Mouse (Mus musculus) lung, embryonic 15.5 days (tissue): Measurements from ENCODE around the gene Nfia. TPM values are rescaled to one million over a fixed set of nuclear protein-coding genes. Genes with fewer than 3 reads are reported as not detected.

Experiments used
- ATAC-seq: fragments of 200-750 bp; cut with Nextera tagmentation; 2 replicates; pipeline ENCODE4 v1.8.0; 2017; ENCODE audit warnings: moderate number of reproducible peaks, borderline replicate concordance; ENCODE audit not compliant: low FRiP score, low TSS enrichment; ENCODE audit errors: extremely low read depth
- H3K27ac ChIP-seq: fragments of 300-500 bp; sonication (generic); 2 replicates; pipeline ENCODE4 v1.5.1; 2015; ENCODE audit warnings: moderate library complexity, mild to moderate bottlenecking, inconsistent platforms
- H3K27me3 ChIP-seq: fragments of 300-500 bp; sonication (generic); 2 replicates; pipeline ENCODE4 v1.6.1; 2015; ENCODE audit warnings: inconsistent platforms
- H3K36me3 ChIP-seq: fragments of 300-500 bp; sonication (generic); 2 replicates; pipeline ENCODE4 v1.6.1; 2015; ENCODE audit warnings: inconsistent platforms
- H3K4me1 ChIP-seq: fragments of 300-500 bp; sonication (generic); 2 replicates; pipeline ENCODE4 v1.6.1; 2015; ENCODE audit warnings: inconsistent platforms
- H3K4me2 ChIP-seq: fragments of 300-500 bp; sonication (generic); 2 replicates; pipeline ENCODE4 v1.6.1; 2015; ENCODE audit warnings: inconsistent platforms, mild to moderate bottlenecking, moderate library complexity
- H3K4me3 ChIP-seq: fragments of 300-500 bp; sonication (generic); 2 replicates; pipeline ENCODE4 v1.5.1; 2015; ENCODE audit warnings: mild to moderate bottlenecking, inconsistent platforms
- H3K9ac ChIP-seq: fragments of 300-500 bp; sonication (generic); 2 replicates; pipeline ENCODE4 v1.6.1; 2015; ENCODE audit warnings: inconsistent platforms
- H3K9me3 ChIP-seq: fragments of 300-500 bp; sonication (generic); 2 replicates; pipeline ENCODE4 v1.6.1; 2016; ENCODE audit warnings: inconsistent platforms
- WGBS: fragments of 180-500 bp; shearing (Covaris S2); methylation state at CpG from one replicate; pipeline ENCODE4 v1.1.7; 2015; 5-methylcytosine and 5-hydroxymethylcytosine counted together
- polyA plus RNA-seq: library from polyadenylated mRNA; unstranded; fragments of >200 nt; fragmentation: Nextera tagmentation; extraction: Ambion mirVana; gene quantifications from 2 replicates; pipeline ENCODE4 v1.2.1, GENCODE M21; 2015

Gene Nfia
- polyA plus RNA-seq, 1 experiment from 2014 or later = 50.2 TPM

DNA sequence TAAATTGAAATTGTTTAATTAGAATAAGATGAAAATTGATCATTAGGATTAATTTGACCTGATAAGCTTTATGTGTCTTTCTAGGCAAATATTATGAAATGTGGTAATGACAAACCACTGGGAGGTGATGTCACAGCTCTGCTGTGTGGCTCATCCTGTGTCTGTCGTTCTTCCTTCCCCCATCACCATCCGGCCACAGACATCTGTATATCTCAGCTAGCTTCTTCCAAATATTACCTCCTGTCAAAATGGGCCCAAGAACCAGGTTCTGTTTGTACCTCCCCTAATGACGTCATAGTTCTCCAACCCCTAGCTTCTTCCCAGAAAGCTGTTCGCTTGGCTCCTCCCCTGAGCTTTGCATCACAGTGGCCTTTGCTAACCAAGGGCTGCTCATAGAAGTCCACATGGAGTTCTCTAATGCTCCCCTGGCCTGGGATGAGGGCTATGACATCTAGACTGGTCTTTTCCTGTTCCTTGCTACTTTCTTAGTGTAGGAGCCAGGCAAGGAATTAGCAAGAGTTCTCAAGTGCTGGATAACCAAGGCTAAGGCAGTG lies 324.6 kb downstream of the Nfia start:
- no peak overlapping the region for H3K4me3 ChIP-seq
- 73% methylated on average over 4 of the region's 4 CpGs for WGBS
- peak overlapping the region; percentile 59 for H3K27ac ChIP-seq
- H3K4me1 ChIP-seq = peaks cover 20% of the 10 kb centered on the region
- no peaks in the 10 kb centered on the region for H3K36me3 ChIP-seq
- no peaks in the 10 kb centered on the region for H3K27me3 ChIP-seq
- H3K9ac ChIP-seq = no peak overlapping the region
- no peak for ATAC-seq
- no peak overlapping the region for H3K4me2 ChIP-seq
- no peaks in the 10 kb centered on the region for H3K9me3 ChIP-seq

DNA sequence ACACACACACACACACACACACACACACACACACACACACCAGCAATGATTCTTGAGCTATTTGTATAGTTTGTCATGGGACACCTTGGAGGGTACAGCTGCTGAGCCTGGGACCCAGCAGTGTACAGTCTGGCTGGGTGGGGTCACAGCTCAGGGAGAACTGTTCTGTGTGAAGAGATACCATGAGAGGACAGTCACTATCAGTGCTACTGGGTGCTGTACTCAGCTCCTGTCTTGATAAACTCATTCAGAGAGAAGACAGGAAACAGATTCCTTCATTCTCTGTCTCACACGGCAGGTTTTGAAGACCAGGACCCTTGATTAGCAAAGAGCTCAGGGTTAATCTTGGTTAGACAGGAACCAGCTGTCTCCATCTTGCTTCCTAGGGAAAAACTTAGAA lies 326.1 kb downstream of the Nfia start:
- Histone ChIP-seq H3K4me1 (peaks cover 14% of the 10 kb centered on the region; the same call in 1 of the 2 replicates), H3K4me2 (no peak overlapping the region), H3K4me3 (no peak overlapping the region), H3K27ac (no peak overlapping the region; the same call in 1 of the 2 replicates), H3K36me3 (no peaks in the 10 kb centered on the region), H3K9me3 (no peaks in the 10 kb centered on the region), H3K9ac (no peak overlapping the region), H3K27me3 (no peaks in the 10 kb centered on the region)
- WGBS = 26% methylated on average over 1 of the region's 1 CpGs
- no peak for ATAC-seq

DNA sequence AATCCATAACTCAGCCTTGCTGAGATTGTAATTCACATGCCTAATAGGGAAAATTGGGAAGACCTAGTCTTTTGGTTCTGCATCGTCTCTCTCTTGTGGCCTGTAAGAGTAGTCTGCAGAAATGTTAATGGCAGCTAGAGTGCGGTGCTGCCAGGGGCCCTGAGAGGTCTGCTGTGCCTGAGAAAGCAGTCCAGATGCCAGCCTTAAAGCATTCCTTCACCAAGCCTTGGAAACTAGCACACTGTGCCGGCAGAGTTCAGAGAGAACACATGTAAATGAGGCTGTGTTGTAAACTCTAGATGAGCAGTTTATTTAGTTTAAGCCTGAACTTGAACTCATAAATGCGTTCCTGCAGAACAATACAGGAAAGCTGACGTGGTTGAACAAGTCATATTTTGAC lies 326.9 kb downstream of the Nfia start:
- WGBS = 70% methylated on average over 5 of the region's 5 CpGs
- no peaks in the 10 kb centered on the region for H3K36me3 ChIP-seq
- H3K27me3 ChIP-seq = no peaks in the 10 kb centered on the region
- H3K27ac ChIP-seq = no peak overlapping the region
- H3K9ac ChIP-seq = no peak overlapping the region
- no peak for ATAC-seq
- H3K4me3 ChIP-seq = no peak overlapping the region
- H3K4me2 ChIP-seq = no peak overlapping the region
- H3K9me3 ChIP-seq = no peaks in the 10 kb centered on the region
- H3K4me1 ChIP-seq = 0 out of 2 replicates have a peak, but pooled peaks cover 10% of the 10 kb centered on the region

DNA sequence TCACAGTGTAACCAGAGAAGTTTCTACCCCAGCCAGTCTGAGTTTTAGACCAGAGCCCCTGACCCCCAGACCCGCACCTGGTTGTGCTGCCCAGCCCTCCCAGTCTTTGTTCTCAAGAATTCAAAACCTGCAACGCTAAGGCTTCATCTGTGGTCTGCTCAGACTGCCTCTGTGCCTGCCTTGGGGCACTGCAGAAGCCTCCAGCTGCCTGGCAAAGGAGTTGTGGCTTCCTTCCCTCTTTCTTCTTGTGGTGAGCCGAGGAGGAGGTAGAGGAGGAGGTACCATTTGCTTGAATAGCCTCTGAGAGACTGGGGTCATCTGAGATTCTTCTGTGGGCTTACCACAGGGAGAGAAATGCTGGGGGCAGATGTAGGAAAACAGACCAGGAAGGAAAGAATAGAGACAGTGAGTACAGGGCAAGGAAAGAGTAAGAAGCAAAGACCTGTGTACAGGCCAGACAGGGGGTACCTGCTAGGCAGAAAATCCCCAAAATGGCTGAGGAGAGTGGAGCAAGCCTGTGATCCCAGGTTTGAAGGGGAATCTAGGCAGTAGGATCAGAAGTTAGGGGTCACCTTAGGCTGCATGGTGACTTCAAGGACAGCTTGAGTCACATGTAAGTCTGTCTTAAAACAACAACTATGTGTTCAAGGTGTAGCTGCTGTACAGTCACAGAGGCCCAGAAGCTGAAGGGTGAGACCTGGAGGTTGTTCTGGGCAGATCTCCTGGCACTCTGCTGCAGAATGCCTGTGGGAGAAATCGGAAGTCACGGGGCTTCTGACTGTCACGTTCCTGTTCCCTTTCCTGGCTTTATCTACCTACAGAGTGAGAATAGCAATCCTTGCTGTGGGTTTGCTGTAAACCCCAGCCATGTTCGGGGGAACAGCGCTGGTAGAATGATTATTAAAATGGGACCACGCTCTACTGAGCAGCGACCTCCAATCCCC lies 328.9 kb downstream of the Nfia start:
- H3K4me2 ChIP-seq = no peak overlapping the region
- no peaks in the 10 kb centered on the region for H3K27me3 ChIP-seq
- no peak overlapping the region for H3K4me3 ChIP-seq
- H3K36me3 ChIP-seq = no peaks in the 10 kb centered on the region
- H3K4me1 ChIP-seq = peaks cover 22% of the 10 kb centered on the region
- no peaks in the 10 kb centered on the region for H3K9me3 ChIP-seq
- H3K9ac ChIP-seq = no peak overlapping the region
- WGBS = 63% methylated on average over 10 of the region's 10 CpGs
- H3K27ac ChIP-seq = no peak overlapping the region
- no peak for ATAC-seq

DNA sequence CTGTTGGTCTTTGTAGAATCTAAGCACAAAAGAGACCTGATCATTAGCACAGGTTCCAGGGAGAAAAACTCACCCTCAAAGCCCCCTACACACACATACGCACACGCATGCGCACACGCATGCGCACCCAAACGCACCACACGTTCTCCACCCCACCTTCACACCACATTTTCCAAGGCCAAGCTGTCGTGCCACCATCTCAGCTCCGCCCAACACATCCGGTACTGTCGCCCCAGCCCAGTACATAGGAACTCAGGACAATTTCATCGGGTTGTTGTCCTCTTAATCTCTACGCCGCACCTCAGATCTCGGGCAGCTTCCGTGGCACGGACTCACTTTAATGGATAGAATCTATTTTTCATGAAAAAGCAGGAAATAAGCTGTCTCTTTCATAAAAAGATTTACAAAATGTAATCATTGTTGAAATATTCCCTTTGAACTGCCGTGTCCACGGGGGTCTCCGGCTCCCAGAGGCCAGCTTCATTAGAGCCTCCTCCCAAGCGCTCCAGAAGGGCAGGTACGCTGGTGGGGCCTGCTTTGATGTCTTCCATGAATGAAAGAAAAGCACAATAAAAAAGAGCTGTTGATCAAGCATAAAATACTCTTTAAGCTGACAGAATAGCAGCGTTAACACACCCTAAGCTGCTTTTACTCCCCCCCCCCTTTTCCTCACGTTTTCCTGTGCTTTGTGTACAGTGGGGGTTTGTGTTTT lies 330.2 kb downstream of the Nfia start:
- peaks cover 35% of the 10 kb centered on the region for H3K4me1 ChIP-seq
- H3K9me3 ChIP-seq = no peaks in the 10 kb centered on the region
- no peak overlapping the region for H3K27ac ChIP-seq
- H3K36me3 ChIP-seq = no peaks in the 10 kb centered on the region
- H3K9ac ChIP-seq = no peak overlapping the region
- no peaks in the 10 kb centered on the region for H3K27me3 ChIP-seq
- 66% methylated on average over 24 of the region's 24 CpGs for WGBS
- no peak overlapping the region for H3K4me3 ChIP-seq
- ATAC-seq = no peak
- H3K4me2 ChIP-seq = peak overlapping the region; percentile 8; the same call in 1 of the 2 replicates

DNA sequence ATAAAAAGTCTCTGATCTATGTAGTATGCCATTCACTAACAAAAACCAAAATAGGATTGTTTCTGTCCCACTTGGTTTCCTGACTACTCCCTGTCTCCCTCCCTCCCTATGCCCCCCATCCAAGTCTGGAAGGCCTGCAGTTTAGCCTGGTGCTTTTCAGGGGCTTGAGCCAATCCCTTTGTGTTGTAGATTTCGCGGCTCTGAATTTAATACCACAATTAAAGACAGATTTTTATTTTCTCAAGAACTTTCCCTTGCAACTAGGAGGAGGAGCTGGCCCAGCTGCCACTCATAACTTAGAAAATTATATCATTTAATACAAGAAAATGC lies 330.8 kb downstream of the Nfia start:
- Histone ChIP-seq H3K4me2 (no peak overlapping the region), H3K36me3 (no peaks in the 10 kb centered on the region), H3K27me3 (no peaks in the 10 kb centered on the region), H3K9me3 (no peaks in the 10 kb centered on the region), H3K27ac (no peak overlapping the region), H3K9ac (no peak overlapping the region), H3K4me1 (peaks cover 39% of the 10 kb centered on the region), H3K4me3 (no peak overlapping the region)
- no peak for ATAC-seq
- 87% methylated on average over 2 of the region's 2 CpGs for WGBS

DNA sequence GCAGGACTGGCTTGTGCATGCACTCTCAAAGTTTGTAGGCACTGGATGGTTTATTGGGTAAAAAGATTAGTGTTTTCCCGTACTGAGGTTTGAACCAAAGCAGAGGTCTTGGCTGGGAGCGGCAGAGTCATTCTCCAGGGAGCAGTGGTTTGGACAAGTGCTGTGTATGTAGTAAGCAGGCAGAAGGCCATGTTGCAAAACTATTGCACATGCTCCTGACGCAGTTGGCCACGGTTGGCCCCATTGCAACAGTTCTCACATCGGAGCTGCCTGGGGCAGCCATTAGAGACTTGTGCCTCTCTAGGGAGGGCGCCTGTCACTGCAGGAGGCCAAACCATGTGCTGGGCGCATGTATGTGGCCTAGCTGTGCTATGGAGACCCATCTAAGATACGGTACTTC lies 331.6 kb downstream of the Nfia start:
- Histone ChIP-seq H3K9ac (no peak overlapping the region), H3K27ac (no peak overlapping the region), H3K4me1 (peaks cover 46% of the 10 kb centered on the region), H3K4me2 (no peak overlapping the region), H3K36me3 (no peaks in the 10 kb centered on the region), H3K27me3 (no peaks in the 10 kb centered on the region), H3K9me3 (no peaks in the 10 kb centered on the region), H3K4me3 (no peak overlapping the region)
- 86% methylated on average over 8 of the region's 8 CpGs for WGBS
- ATAC-seq = no peak

DNA sequence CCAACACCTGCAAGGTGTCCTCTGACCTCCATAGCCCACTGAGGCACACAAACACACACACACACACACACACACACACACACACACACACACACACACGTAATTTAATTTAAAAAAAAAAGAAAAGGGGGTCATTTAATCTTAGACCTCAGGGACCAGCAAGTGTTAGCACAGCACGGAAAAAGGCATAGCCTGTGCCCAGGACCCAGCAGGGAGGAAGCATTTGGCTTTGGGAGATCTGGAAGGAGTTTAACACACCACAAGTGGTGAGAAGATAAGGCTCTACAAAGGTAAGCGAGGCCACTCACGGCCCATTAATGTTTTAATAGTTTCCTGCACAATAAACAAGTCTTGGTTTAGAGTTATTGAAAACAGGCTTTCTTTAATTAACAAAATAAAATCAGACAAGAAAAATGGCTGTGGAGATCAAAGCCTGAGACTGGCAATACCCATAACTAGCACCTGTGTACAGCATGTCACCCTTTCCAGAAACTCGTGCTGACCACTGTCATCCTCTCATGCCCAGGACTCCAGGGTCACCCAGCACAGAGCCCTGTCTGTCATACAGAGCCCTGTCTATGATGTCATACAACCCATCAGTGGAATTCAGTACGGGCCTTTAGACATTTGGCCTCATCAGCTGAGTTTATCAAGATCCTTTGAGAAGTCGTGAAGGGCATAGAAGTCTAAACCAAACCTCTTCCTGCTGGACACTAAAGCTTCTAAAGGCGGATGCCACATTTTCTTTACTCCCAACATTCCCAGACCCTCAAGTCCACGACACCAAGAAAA lies 332.6 kb downstream of the Nfia start:
- Histone ChIP-seq H3K4me2 (no peak overlapping the region), H3K4me3 (no peak overlapping the region), H3K27ac (no peak overlapping the region), H3K9me3 (no peaks in the 10 kb centered on the region), H3K4me1 (peaks cover 49% of the 10 kb centered on the region), H3K9ac (no peak overlapping the region), H3K27me3 (no peaks in the 10 kb centered on the region), H3K36me3 (no peaks in the 10 kb centered on the region)
- ATAC-seq = no peak
- 53% methylated on average over 9 of the region's 9 CpGs for WGBS

DNA sequence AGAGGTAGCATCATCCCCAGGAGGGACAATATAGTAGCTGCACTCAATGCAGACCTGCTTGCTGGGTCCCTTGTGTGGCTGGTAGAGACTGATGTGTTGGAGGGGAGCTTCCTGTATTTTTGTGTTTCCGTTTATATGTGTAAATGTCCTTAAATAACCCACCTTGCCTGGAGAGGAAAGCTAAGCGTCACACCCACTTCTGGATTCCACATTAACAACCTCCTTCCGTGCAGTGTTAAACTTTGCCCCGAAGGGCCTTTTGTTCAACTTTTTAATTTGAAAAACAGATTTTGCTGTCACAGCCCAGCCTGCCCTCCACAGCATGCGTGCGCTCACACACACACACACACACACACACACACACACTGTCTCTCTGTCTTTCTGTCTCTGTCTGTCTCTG lies 333.4 kb downstream of the Nfia start:
- peaks cover 49% of the 10 kb centered on the region for H3K4me1 ChIP-seq

DNA sequence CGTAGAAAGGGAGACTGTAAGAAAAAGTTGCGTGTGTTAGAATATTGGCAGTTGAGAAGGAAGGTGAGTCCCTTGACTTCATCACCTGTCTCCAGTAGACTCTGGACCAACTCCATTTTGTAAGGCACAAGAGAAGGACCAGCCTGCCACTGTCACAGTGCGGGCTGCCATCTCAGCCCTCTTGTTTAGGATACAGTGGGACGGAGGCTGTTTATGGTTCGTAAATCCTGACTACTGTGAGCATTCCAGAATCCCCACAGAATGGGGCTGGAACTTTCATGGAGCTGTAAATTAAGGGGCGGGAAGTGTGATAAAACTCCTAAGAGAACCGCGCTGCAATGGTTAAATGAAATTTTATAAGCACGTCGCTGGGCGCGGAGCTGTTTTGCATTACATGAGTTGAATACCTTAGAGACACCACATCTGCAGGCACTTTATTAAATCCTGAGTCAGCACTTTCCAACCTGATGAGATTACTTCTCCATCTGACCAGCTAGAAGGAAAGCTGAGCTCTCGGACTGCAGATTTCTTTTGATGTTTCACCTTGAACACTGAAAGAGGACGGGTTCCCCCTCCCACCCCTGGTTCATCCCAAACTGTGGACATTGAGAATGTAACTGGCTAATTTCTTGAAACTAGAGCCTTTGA lies 334.0 kb downstream of the Nfia start:
- Histone ChIP-seq H3K4me2 (0 out of 2 replicates have a peak overlapping the region, but pooled peaks have one; percentile 4), H3K4me1 (peaks cover 45% of the 10 kb centered on the region), H3K9ac (no peak overlapping the region), H3K27me3 (no peaks in the 10 kb centered on the region), H3K36me3 (no peaks in the 10 kb centered on the region; the same call in 1 of the 2 replicates), H3K27ac (no peak overlapping the region), H3K9me3 (no peaks in the 10 kb centered on the region), H3K4me3 (no peak overlapping the region)
- 35% methylated on average over 14 of the region's 14 CpGs for WGBS
- ATAC-seq = no peak

More for the DNA sequence above, 333.4 kb downstream of the Nfia start:
- Histone ChIP-seq H3K4me3 (no peak overlapping the region), H3K27ac (no peak overlapping the region), H3K9me3 (no peaks in the 10 kb centered on the region), H3K4me2 (no peak overlapping the region), H3K36me3 (no peaks in the 10 kb centered on the region; the same call in 1 of the 2 replicates), H3K9ac (no peak overlapping the region), H3K27me3 (no peaks in the 10 kb centered on the region)
- 48% methylated on average over 6 of the region's 6 CpGs for WGBS
- ATAC-seq = no peak

DNA sequence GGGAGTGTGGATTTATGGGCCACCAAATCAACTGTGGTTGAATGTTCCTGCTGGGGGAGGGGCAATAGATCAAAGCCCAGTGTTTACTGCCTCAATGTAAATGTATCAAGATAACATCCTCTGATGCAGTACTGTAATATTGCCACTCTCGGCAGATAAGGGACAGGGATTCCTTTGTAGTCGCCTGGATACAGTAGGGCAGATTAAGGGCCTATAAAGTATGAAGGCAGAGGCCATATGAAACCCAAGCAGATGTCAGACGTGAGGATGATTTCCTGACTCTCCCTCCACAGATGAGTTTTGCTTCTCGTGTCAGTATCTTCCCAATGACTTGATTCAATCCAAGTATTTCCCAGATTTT lies 334.5 kb downstream of the Nfia start:
- ATAC-seq = no peak
- 16% methylated on average over 4 of the region's 4 CpGs for WGBS
- Histone ChIP-seq H3K27ac (peak overlapping the region; percentile 89; the same call in 1 of the 2 replicates), H3K9me3 (no peaks in the 10 kb centered on the region), H3K36me3 (no peaks in the 10 kb centered on the region; the same call in 1 of the 2 replicates), H3K27me3 (no peaks in the 10 kb centered on the region), H3K9ac (no peak overlapping the region), H3K4me1 (peaks cover 42% of the 10 kb centered on the region), H3K4me3 (no peak overlapping the region), H3K4me2 (no peak overlapping the region)
